Mouse (Mus musculus) layer of hippocampus, adult 9-10 months (tissue): ENCODE measurements around the gene Surf6.

Experiments used
- DNase-seq: peaks from one replicate; pipeline ENCODE4 v3.0.0; 2022; ENCODE audit warnings: low spot score

Surf6 gene

GRCm38 (mm10) chr2:26902467-26903220 lies at the start of gene Surf6:
Gene Surf6, minus strand, starts transcription at chr2:26902879.
- peak; percentile 94 for DNase-seq

GRCm38 (mm10) chr2:26952193-26952592 lies 49.5 kb upstream of the Surf6 start:
- no peak for DNase-seq

- DNase-seq: no peak
Measured at GRCm38 (mm10) chr2:26951346-26951905, 48.7 kb upstream of the Surf6 start.

GRCm38 (mm10) chr2:26950411-26950810 lies 47.7 kb upstream of the Surf6 start:
- no peak for DNase-seq

DNA sequence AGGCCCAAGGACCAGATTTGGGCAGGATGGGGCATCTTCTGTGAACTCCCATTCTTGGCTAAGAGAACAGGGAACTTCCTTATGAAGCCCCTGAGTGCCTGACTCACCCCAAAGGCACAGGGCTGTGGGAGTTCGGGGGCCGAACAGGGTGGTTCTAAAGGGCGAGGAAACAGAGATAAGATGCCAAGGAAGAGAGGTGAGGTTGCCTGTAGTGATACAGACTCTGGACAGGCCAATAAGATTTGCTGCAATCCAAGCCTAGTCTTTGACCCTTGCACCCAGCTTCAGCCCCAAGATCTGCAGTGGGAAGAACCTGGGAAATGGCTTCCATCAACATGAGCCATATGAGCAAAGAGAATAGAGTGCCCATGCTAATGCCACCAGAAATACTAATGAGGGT lies 40.6 kb upstream of the Surf6 start:
- DNase-seq: no peak

GRCm38 (mm10) chr2:26941539-26941938 lies 38.9 kb upstream of the Surf6 start:
- no peak for DNase-seq

- DNase-seq: no peak
Measured at GRCm38 (mm10) chr2:26936425-26936824, 33.7 kb upstream of the Surf6 start.

- no peak for DNase-seq
Measured at GRCm38 (mm10) chr2:26935286-26935685, 32.6 kb upstream of the Surf6 start.

DNA sequence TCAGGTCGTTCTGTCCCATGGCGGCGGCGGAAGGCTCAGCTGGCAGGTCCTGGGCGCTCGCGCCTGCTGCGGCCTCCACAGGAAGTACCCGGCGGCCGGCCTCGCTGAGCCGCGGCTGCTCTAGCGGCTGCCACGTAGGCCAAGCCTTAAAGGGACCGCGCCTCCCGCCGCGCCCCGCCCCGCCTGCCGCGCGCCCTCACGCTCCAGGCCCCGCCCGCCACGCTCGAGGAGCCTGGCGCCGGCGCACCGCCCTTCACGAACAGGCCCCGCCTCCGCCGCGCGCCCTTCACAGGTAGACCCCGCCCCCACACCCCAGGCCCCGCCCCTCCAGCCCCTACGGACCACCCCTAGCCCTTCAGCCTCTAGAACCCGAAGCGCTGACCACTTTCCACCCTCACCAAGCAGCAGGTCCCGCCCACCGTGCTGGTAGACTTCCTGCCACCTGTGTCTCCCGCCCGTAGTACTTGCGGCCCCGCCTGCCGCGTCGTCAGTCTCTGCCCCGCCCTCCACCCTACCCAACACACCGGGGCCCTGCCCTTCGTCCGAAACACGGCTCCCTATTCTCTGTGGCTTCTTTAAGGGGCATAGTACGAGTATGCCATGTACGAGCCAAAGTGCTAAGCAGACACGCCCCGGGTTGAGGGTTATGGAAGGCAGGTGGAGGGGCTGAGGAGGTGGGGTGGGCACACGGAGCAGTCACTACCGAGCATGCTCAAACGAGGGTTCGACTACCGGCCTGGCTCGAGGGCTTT lies 30.8 kb upstream of the Surf6 start, which contains the start of the genes Surf4 and Stkld1:
Gene Surf4 (minus strand): TSS at position 625 of the 752 bp plus-strand sequence.
Gene Stkld1 (plus strand): TSS at position 744 of the 752 bp plus-strand sequence.
- DNase-seq: peak; percentile 58

DNA sequence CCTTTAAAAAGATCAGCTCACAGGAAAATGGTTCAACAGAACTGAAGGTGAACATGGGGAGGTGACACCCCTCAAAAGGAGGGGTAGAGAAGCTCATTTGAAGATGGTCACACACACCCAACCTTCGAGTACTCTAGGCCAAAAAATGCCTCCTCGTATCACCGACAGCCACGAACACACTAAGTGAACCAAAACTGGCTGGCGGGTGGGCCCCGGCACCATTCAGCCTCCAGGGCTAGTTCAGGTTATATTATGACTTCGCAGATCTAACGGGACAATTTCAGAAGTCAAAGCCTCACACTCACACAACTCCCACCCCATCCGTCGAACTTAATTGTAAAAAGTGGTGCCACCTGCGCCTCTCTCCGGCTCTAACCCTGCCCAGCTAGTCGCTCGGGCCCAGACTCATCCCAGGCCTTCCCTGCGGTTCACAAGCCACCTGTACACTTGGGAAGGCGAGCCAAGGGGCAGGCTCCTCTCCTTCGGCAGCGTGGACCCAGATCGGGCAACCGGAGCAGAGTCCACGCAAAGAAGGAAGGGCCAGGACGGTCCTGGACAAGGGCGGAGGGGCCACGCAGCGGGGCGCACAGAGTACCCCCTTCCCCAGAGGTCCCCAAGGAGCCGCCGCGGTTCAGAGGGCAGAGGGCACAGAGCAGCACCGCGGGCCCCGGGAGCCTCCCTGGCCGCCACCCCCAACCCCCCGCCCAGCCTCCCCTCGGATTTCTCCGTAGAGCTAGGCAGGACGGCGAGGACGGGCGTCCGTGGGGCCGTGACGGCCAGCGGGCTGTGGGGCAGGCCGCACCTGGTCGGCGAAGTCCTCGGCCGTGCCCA lies 30.0 kb upstream of the Surf6 start:
- no peak for DNase-seq

DNA sequence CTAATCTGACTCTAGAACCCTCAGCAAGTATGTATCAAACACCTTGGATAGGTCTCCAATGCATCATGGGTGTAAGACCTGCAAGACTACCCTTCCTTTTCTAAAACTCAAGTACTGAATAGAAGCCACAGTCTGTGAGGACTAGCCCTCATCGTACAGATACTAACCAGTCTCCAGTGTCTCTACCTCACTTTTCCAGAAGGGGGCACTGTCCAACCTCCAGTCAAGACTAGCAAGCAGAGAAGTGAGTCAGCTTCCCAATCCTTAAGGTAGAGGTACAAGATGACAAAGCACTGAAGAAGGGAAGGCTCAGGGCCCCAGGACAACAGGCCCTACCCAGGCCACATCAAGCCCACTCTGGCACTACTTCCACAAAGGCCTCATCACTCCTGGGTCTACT lies 27.7 kb upstream of the Surf6 start:
- peak; percentile 64 for DNase-seq

DNA sequence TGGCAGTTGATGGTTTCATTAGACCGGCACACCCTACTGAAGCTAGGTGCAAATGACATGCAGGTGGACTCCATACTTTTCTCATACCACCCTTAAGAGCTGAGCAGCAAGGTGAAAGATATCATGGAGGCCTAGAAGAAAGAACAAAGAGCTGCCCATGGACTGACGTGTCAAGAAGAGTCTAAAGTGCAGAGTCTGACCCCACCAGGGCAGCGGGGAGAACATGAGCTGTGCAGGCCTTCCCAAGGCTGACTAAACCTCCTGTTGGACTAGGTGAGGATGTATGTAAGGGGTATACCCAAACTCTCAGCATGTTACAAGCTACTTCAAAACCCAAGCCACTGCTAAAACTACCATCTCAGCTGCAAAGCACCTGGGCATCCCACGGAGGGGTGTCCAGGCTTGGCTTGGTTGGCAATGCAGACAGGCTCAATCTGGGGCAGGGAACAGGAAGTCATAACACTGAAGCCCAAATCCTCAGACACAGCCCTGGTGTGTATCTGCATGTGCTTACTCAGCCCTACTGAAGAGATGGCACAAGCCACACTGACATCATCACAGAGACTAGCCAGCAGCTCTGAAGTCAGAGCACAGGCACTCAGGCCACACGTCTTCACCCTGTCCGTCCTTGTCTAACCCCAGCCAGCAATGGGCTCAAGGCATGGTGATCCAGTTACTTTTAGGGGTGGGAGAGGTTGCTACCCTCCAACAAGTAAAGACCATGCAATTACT lies 25.2 kb upstream of the Surf6 start:
- DNase-seq: no peak

- no peak for DNase-seq
Measured at GRCm38 (mm10) chr2:26921784-26922183, 19.1 kb upstream of the Surf6 start.

- DNase-seq: no peak
Measured at GRCm38 (mm10) chr2:26920190-26920855, 17.6 kb upstream of the Surf6 start.

DNA sequence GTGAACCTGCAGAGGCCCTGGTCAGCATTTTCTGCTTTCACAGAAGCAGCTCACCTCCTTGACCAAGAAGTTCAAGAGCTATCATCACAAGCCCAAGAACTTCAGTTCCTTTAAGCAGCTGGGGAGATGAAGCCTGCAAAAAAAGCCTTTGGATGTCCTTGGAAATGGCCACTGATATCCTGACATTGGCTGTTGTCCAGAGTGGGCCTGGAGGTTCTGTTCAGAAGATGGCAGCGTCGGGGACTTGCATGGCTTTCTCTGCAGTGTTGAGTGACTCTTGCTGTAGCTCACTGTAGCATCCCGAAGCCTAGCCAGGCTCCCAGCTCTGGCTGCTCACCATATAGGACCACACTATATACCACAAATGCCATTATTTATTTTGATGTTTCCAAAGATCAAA lies 17.0 kb upstream of the Surf6 start:
- no peak for DNase-seq

DNA sequence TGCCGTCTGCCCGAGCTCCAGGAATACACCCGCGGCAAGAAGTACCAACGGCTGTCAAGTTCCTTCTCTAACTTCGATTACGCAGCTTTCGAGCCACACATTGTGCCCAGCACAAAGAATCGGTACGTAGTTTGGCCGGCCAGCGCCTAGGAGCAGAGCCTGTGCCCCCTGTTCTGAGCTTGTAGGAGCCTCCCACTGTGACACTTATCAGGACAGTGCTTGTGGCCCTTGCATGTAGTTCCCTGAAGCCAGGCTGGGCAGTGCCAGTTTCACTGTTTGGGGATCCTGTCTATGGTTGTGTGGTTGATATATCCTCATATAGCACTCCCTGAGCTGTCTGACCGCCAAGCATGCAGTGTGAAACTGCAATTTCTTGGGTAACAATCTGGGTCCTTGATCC lies 14.1 kb upstream of the Surf6 start:
- no peak for DNase-seq

GRCm38 (mm10) chr2:26915927-26916728 lies 13.4 kb upstream of the Surf6 start, which contains the start of the genes Surf2 and Surf1:
Gene Surf2, plus strand, starts transcription at chr2:26916367.
Gene Surf1, minus strand, starts transcription at chr2:26916530.
- peak; percentile 64 for DNase-seq

DNA sequence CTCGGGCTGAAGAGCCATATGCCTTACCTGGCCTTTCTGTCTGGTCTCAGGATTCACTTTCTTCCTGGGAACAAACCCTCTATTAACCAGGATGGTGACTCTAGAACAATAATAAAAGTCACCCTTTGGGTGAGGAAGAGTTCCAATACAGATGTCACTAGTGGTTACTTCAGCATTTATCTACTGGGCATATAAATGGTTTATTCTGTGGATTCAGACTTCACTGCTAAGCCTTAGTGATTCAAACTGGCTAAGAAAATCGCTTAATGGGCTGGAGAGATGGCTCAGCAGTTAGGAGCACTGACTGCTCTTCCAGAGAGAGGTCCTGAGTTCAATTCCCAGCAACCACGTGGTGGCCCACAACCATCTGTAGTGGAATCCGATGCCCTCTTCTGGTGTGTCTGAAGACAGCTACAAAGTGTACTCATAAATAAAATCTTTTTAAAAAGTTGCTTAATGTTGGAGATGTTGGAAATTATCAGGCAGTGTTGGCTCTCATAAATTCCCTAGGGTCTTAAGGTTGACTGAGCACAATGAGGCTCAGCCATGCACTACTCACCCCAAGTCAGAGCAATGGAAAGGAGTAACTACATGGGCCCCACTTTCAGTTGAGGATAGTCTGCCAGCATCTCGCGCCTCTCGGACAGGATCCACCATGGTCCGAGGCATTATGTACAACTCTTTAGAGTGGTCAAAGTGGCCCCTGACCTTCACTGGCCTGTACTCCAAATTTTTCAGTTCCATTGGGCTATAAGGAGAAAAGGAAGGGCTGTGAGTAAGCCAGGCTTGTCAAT lies 11.7 kb upstream of the Surf6 start:
- no peak for DNase-seq
